Mouse (Mus musculus) hindbrain, embryonic 12.5 days (tissue): ENCODE data around the gene Epb41l4b. TPM values are rescaled to one million over a fixed set of nuclear protein-coding genes. Genes with fewer than 3 reads are reported as not detected.

ENCODE experiments used
- ATAC-seq: fragments of 200-750 bp; cut with Nextera tagmentation; 2 replicates; pipeline ENCODE4 v1.8.0; 2017; ENCODE audit warnings: moderate TSS enrichment; ENCODE audit not compliant: low FRiP score
- H3K27ac ChIP-seq: fragments of 300-500 bp; sonication (generic); 2 replicates; pipeline ENCODE4 v1.5.1; 2016; ENCODE audit warnings: mild to moderate bottlenecking
- H3K27me3 ChIP-seq: fragments of 300-500 bp; sonication (generic); 2 replicates; pipeline ENCODE4 v1.6.1; 2016; ENCODE audit warnings: mild to moderate bottlenecking
- H3K36me3 ChIP-seq: fragments of 300-500 bp; sonication (generic); 2 replicates; pipeline ENCODE4 v1.6.1; 2016; ENCODE audit warnings: mild to moderate bottlenecking
- H3K4me1 ChIP-seq: fragments of 300-500 bp; sonication (generic); 2 replicates; pipeline ENCODE4 v1.6.1; 2016
- H3K4me2 ChIP-seq: fragments of 300-500 bp; sonication (generic); replicated peaks from 2 replicates; pipeline ENCODE4 v1.6.1; 2016; ENCODE audit warnings: mild to moderate bottlenecking
- H3K4me3 ChIP-seq: fragments of 300-500 bp; sonication (generic); 2 replicates; pipeline ENCODE4 v1.5.1; 2016; ENCODE audit warnings: mild to moderate bottlenecking
- H3K9ac ChIP-seq: fragments of 300-500 bp; sonication (generic); 2 replicates; pipeline ENCODE4 v1.6.1; 2016; ENCODE audit warnings: mild to moderate bottlenecking, moderate library complexity
- H3K9me3 ChIP-seq: fragments of 300-500 bp; sonication (generic); replicated peaks from 2 replicates; pipeline ENCODE4 v1.6.1; 2016; ENCODE audit warnings: mild to moderate bottlenecking
- WGBS: fragments of 180-500 bp; shearing (Covaris S2); methylation state at CpG from one replicate; pipeline ENCODE4 v1.1.7; 2016; 5-methylcytosine and 5-hydroxymethylcytosine counted together
- polyA plus RNA-seq: library from polyadenylated mRNA; unstranded; fragments of >200 nt; fragmentation: Nextera tagmentation; extraction: Ambion mirVana; gene quantifications from 2 replicates; pipeline ENCODE4 v1.2.1, GENCODE M21; 2016

Epb41l4b gene
- polyA plus RNA-seq, 1 experiment from 2014 or later = 2.0 TPM

- H3K27me3 ChIP-seq = no peaks in the 10 kb centered on the region
- no peak overlapping the region for H3K4me3 ChIP-seq
- ATAC-seq = no peak
- 59% methylated on average over 11 of the region's 11 CpGs for WGBS
- H3K36me3 ChIP-seq = no peaks in the 10 kb centered on the region
- H3K9me3 ChIP-seq = no peaks in the 10 kb centered on the region
- H3K4me2 ChIP-seq = no peak overlapping the region
- H3K9ac ChIP-seq = no peak overlapping the region
- H3K27ac ChIP-seq = no peak overlapping the region
- H3K4me1 ChIP-seq = 0 out of 2 replicates have a peak, but pooled peaks cover 4% of the 10 kb centered on the region
These were observed 20.2 kb downstream of the Epb41l4b start for GRCm38 (mm10) chr4:57123003-57123402.

DNA sequence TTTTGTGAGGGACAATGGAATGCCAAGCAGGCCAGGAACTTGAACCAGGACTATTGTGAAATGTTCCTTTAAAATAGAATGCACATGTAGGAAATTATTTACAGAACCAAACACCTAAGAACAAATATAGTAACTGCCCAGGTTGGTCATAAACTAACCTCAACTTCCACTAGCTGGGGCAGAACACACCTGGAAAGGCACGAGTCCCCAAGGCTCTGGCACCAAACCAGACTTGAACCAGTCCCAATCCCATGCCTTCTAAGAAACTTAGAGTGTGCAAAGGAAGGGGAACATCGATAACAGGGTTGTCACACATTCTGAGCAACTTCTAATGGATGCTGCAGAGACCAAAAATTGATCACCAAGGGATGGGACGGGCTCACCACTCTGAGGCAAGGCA is 21.1 kb downstream of the Epb41l4b start:
- H3K4me2 ChIP-seq = no peak overlapping the region
- WGBS = 89% methylated on average over 3 of the region's 3 CpGs
- no peak overlapping the region for H3K9ac ChIP-seq
- no peak overlapping the region for H3K4me3 ChIP-seq
- H3K27me3 ChIP-seq = no peaks in the 10 kb centered on the region
- H3K4me1 ChIP-seq = 0 out of 2 replicates have a peak, but pooled peaks cover 4% of the 10 kb centered on the region
- no peaks in the 10 kb centered on the region for H3K9me3 ChIP-seq
- no peaks in the 10 kb centered on the region for H3K36me3 ChIP-seq
- H3K27ac ChIP-seq = no peak overlapping the region
- no peak for ATAC-seq

- peak; percentile 43 for ATAC-seq
- Histone ChIP-seq H3K27me3 (no peaks in the 10 kb centered on the region), H3K4me2 (no peak overlapping the region), H3K9me3 (no peaks in the 10 kb centered on the region), H3K27ac (no peak overlapping the region), H3K9ac (no peak overlapping the region), H3K36me3 (no peaks in the 10 kb centered on the region), H3K4me3 (no peak overlapping the region), H3K4me1 (0 out of 2 replicates have a peak, but pooled peaks cover 4% of the 10 kb centered on the region)
- WGBS = 44% methylated on average over 2 of the region's 2 CpGs
These were observed 22.7 kb downstream of the Epb41l4b start for GRCm38 (mm10) chr4:57120563-57120962.

DNA sequence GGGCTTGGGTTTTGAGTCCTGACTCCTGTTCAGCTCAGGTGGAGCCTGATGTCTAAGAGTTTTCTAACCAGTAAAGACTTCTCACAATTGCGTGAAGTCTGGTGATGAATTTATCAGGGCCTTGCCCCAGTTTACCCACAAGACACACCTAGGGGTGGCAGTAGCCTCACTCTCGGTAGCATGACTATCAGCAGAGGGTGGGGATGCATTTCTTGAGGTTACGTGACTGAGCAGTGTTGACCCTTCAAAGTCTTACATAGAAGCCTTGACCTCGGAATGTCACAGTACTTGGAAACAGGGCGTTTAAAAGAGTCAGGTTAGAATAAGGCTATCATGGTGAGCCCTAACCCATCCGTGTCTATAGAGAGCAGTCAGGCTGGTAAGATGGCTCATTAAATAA is 23.3 kb downstream of the Epb41l4b start:
- ATAC-seq = no peak
- H3K27ac ChIP-seq = no peak overlapping the region
- WGBS = 89% methylated on average over 6 of the region's 6 CpGs
- no peaks in the 10 kb centered on the region for H3K36me3 ChIP-seq
- 0 out of 2 replicates have a peak, but pooled peaks cover 4% of the 10 kb centered on the region for H3K4me1 ChIP-seq
- no peak overlapping the region for H3K4me2 ChIP-seq
- H3K27me3 ChIP-seq = no peaks in the 10 kb centered on the region
- no peaks in the 10 kb centered on the region for H3K9me3 ChIP-seq
- no peak overlapping the region for H3K9ac ChIP-seq
- H3K4me3 ChIP-seq = no peak overlapping the region

GRCm38 (mm10) chr4:57118883-57119282 is 24.4 kb downstream of the Epb41l4b start:
- no peak for ATAC-seq
- peaks cover 9% of the 10 kb centered on the region for H3K4me1 ChIP-seq
- H3K36me3 ChIP-seq = no peaks in the 10 kb centered on the region
- no peaks in the 10 kb centered on the region for H3K9me3 ChIP-seq
- H3K4me2 ChIP-seq = no peak overlapping the region
- no peak overlapping the region for H3K4me3 ChIP-seq
- no peak overlapping the region for H3K9ac ChIP-seq
- H3K27me3 ChIP-seq = no peaks in the 10 kb centered on the region
- H3K27ac ChIP-seq = no peak overlapping the region
- 77% methylated on average over 3 of the region's 3 CpGs for WGBS

GRCm38 (mm10) chr4:57116278-57116677 is 27.0 kb downstream of the Epb41l4b start:
- Histone ChIP-seq H3K4me1 (peaks cover 6% of the 10 kb centered on the region), H3K27ac (no peak overlapping the region), H3K4me2 (no peak overlapping the region), H3K9me3 (no peaks in the 10 kb centered on the region), H3K36me3 (no peaks in the 10 kb centered on the region), H3K27me3 (no peaks in the 10 kb centered on the region), H3K9ac (no peak overlapping the region), H3K4me3 (no peak overlapping the region)
- ATAC-seq = no peak
- 95% methylated on average over 6 of the region's 6 CpGs for WGBS

DNA sequence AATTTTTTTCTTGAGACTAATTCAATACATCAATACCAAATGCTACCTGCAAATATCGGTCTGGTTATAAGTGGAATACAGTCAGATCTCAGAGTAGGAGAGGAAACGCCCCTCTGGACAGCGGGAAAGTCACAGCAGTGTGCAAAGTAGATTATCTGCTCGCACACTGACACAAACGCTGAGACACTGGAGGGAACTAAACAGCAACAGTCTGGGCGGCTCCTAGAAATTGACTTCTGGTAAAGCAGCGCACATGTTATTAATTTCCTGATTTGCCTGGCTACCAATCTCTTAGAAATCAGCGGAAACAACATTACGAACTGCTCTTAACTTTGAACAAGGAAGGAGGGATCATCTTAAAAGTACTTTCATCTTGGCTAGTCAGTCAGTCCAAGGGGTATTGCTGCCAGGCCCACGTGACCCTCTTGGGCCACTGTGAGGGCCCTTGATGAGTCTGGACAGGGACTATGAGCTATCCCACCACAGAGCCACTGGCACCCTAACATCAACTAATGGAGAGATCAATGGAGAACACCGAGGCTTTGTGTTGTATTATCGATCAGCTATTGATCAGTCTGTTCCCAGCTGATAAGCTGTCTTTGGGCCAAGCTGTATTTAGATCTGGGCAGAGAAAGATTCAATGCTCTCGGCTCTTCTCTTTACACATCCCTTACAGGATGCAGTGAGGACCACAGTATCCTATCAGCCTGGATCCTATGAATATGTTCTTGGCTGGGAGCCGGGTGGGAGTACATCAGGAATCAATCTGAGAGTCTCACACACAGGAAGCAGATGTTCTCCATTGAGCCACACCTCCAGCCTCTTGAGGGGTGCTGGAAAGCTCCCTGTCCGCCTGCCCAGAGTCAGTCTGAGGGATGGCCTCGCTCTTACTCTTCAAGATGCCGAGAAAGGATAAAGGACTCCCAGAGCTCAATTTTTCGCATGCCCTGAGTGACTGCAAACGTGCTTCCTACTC is 28.3 kb downstream of the Epb41l4b start:
- no peaks in the 10 kb centered on the region for H3K36me3 ChIP-seq
- H3K27me3 ChIP-seq = no peaks in the 10 kb centered on the region
- peaks cover 6% of the 10 kb centered on the region for H3K4me1 ChIP-seq
- no peak overlapping the region for H3K4me3 ChIP-seq
- H3K9ac ChIP-seq = no peak overlapping the region
- no peaks in the 10 kb centered on the region for H3K9me3 ChIP-seq
- ATAC-seq = no peak
- H3K27ac ChIP-seq = no peak overlapping the region
- no peak overlapping the region for H3K4me2 ChIP-seq
- 77% methylated on average over 19 of the region's 19 CpGs for WGBS

- Histone ChIP-seq H3K4me3 (no peak overlapping the region), H3K27me3 (no peaks in the 10 kb centered on the region), H3K4me2 (no peak overlapping the region), H3K9me3 (no peaks in the 10 kb centered on the region), H3K9ac (no peak overlapping the region), H3K4me1 (peaks cover 6% of the 10 kb centered on the region), H3K36me3 (no peaks in the 10 kb centered on the region), H3K27ac (0 out of 2 replicates have a peak overlapping the region, but pooled peaks have one; percentile 30)
- WGBS = 61% methylated on average over 7 of the region's 7 CpGs
- no peak for ATAC-seq
These were observed 29.6 kb downstream of the Epb41l4b start for GRCm38 (mm10) chr4:57113472-57114216.

DNA sequence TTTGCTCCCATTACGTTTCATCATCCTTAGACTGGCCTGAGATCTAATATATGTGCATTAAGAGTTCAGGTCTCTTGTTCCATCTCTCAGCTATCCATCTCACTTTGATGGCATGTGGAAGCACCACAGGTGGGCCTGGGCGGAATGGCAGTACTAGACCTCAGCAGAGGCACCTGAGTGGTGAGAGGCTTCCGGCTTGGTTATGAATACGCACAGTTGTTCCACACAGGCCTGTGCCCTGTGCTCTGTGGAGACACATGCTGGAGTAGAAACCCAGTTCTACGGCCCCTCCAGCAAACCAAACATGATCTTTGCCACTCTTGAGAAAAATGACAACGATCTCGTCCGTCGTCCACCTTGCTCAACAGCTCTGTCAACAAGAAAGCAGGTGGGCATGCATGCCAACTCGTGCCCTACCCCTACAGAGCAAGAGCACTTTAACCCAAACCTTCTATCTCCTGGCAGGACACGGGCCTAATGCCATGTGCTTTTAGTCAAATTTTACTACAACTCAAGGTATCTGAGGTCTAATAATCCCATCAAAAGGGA is 31.2 kb downstream of the Epb41l4b start:
- no peak for ATAC-seq
- H3K36me3 ChIP-seq = no peaks in the 10 kb centered on the region
- H3K27ac ChIP-seq = no peak overlapping the region
- WGBS = 89% methylated on average over 11 of the region's 11 CpGs
- H3K27me3 ChIP-seq = no peaks in the 10 kb centered on the region
- peaks cover 6% of the 10 kb centered on the region for H3K4me1 ChIP-seq
- H3K4me2 ChIP-seq = no peak overlapping the region
- no peak overlapping the region for H3K4me3 ChIP-seq
- no peak overlapping the region for H3K9ac ChIP-seq
- no peaks in the 10 kb centered on the region for H3K9me3 ChIP-seq

DNA sequence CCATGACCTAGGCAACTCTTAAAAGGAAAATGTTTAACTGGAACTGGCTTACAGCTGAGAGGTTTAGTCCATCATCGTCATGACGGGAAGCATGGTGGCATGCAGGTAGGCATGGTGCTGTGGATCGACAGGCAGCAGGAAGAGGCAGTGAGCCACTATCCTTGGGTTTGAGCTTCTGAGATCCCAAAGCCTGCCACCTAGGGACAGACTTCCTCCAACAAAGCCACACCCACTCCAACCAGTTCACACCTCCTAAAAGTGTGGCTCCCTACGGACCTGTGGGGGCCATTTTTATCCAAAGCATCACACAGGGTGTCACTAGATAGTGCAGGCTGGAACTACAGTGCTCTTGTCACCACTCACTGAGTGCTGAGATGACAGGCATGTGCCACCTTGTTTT is 31.8 kb downstream of the Epb41l4b start:
- no peaks in the 10 kb centered on the region for H3K36me3 ChIP-seq
- peaks cover 6% of the 10 kb centered on the region for H3K4me1 ChIP-seq
- no peaks in the 10 kb centered on the region for H3K27me3 ChIP-seq
- H3K9me3 ChIP-seq = no peaks in the 10 kb centered on the region
- no peak overlapping the region for H3K4me3 ChIP-seq
- 74% methylated on average over 4 of the region's 4 CpGs for WGBS
- H3K4me2 ChIP-seq = no peak overlapping the region
- no peak overlapping the region for H3K9ac ChIP-seq
- ATAC-seq = no peak
- H3K27ac ChIP-seq = no peak overlapping the region

- H3K9ac ChIP-seq = no peak overlapping the region
- H3K27me3 ChIP-seq = no peaks in the 10 kb centered on the region
- WGBS = 82% methylated on average over 4 of the region's 4 CpGs
- H3K9me3 ChIP-seq = no peaks in the 10 kb centered on the region
- H3K27ac ChIP-seq = no peak overlapping the region
- H3K4me1 ChIP-seq = peaks cover 5% of the 10 kb centered on the region; the same call in 1 of the 2 replicates
- H3K4me3 ChIP-seq = no peak overlapping the region
- H3K36me3 ChIP-seq = no peaks in the 10 kb centered on the region
- no peak overlapping the region for H3K4me2 ChIP-seq
- no peak for ATAC-seq
These were observed 33.7 kb downstream of the Epb41l4b start for GRCm38 (mm10) chr4:57109543-57109942.

- no peaks in the 10 kb centered on the region; the same call in 1 of the 2 replicates for H3K9me3 ChIP-seq
- no peaks in the 10 kb centered on the region for H3K27me3 ChIP-seq
- H3K4me1 ChIP-seq = peaks cover 5% of the 10 kb centered on the region; the same call in 1 of the 2 replicates
- no peak overlapping the region for H3K27ac ChIP-seq
- no peak for ATAC-seq
- no peak overlapping the region for H3K9ac ChIP-seq
- no peaks in the 10 kb centered on the region for H3K36me3 ChIP-seq
- no peak overlapping the region for H3K4me2 ChIP-seq
- H3K4me3 ChIP-seq = no peak overlapping the region
- 76% methylated on average over 6 of the region's 6 CpGs for WGBS
These were observed 37.9 kb downstream of the Epb41l4b start for GRCm38 (mm10) chr4:57105339-57105738.
